Mouse (Mus musculus) CH12.LX (cell line): ENCODE measurements around the gene Pole2. TPM values are rescaled to one million over a fixed set of nuclear protein-coding genes. Genes with fewer than 3 reads are reported as not detected.
A peak's percentile ranks its signal among the peaks of the same experiment; 100 is the strongest.

Experiments
- DNase-seq: peaks from one replicate; pipeline ENCODE4 v3.0.0-alpha.2; 2013; ENCODE audit errors: extremely low read depth
- H3K27ac ChIP-seq: 2 replicates; pipeline ENCODE4 v1.5.1; 2012; ENCODE audit warnings: low read depth, mild to moderate bottlenecking, control low read depth, moderate library complexity; ENCODE audit not compliant: insufficient read depth
- H3K27me3 ChIP-seq: replicated peaks from 2 replicates; pipeline ENCODE3; 2012; ENCODE audit warnings: inconsistent platforms
- H3K36me3 ChIP-seq, 2 experiments: replicated peaks in 1 of 2; 2 replicates each; pipeline versions ENCODE3 to v1.6.1; 2012; ENCODE audit warnings: inconsistent platforms in 1 of 2, low read length in 1 of 2, mild to moderate bottlenecking in 1 of 2, mixed read lengths in 1 of 2, moderate library complexity in 1 of 2; ENCODE audit not compliant: control insufficient read depth in 1 of 2, insufficient read depth in 1 of 2
- H3K4me1 ChIP-seq, 2 experiments: 2 replicates each; pipeline ENCODE4 v1.6.1; 2012; ENCODE audit warnings: inconsistent platforms in 1 of 2, moderate library complexity in 1 of 2; ENCODE audit not compliant: insufficient read depth in 2 of 2, control insufficient read depth in 1 of 2
- H3K4me2 ChIP-seq: 2 replicates; pipeline ENCODE4 v1.6.1; 2012; ENCODE audit warnings: low read depth, mild to moderate bottlenecking, control low read depth; ENCODE audit not compliant: poor library complexity, insufficient read depth, severe bottlenecking
- H3K4me3 ChIP-seq, 3 experiments: fragments of 150-350 bp in 1 of 3; sonication (generic) in 1 of 3; replicated peaks in 1 of 3; 2 replicates each; pipeline versions ENCODE3 to v1.5.1; 2011 to 2012; ENCODE audit warnings: low read depth in 2 of 3, low read length in 2 of 3, mild to moderate bottlenecking in 2 of 3, moderate library complexity in 2 of 3, control low read depth in 1 of 3, improper control_type of control experiment in 1 of 3, inconsistent platforms in 1 of 3, mixed read lengths in 1 of 3; ENCODE audit not compliant: poor library complexity in 1 of 3
- H3K79me2 ChIP-seq: replicated peaks from 2 replicates; pipeline ENCODE4 v1.6.1; 2012; ENCODE audit warnings: mild to moderate bottlenecking, moderate library complexity; ENCODE audit not compliant: control insufficient read depth, poor library complexity, insufficient read depth, severe bottlenecking; ENCODE audit errors: extremely low read depth
- H3K9ac ChIP-seq: 2 replicates; pipeline ENCODE4 v1.6.1; 2012; ENCODE audit warnings: low read depth, mild to moderate bottlenecking, control low read depth, moderate library complexity; ENCODE audit not compliant: insufficient read depth
- H3K9me3 ChIP-seq: replicated peaks from 2 replicates; pipeline ENCODE3; 2012; ENCODE audit warnings: low read length, inconsistent platforms, mixed read lengths
- CHD1 ChIP-seq: IDR thresholded peaks from 2 replicates; pipeline ENCODE4 v1.6.1; 2012; ENCODE audit warnings: low read depth, low read length, improper control_type of control experiment, inconsistent platforms
- CHD2 ChIP-seq: IDR thresholded peaks from 2 replicates; pipeline ENCODE4 v1.6.1; 2011; ENCODE audit warnings: low read length, improper control_type of control experiment
- ELF1 ChIP-seq: IDR thresholded peaks from 2 replicates; pipeline ENCODE4 v1.6.1; 2014; ENCODE audit warnings: low read depth, mild to moderate bottlenecking, inconsistent platforms, low read length, improper control_type of control experiment
- ETS1 ChIP-seq: conservative IDR thresholded peaks from 2 replicates; pipeline ENCODE4 v1.6.1; 2012; ENCODE audit warnings: low read depth, mild to moderate bottlenecking, inconsistent platforms, low read length, improper control_type of control experiment, moderate library complexity
- HCFC1 ChIP-seq: IDR thresholded peaks from 2 replicates; pipeline ENCODE4 v1.6.1; 2012; ENCODE audit warnings: low read depth, mild to moderate bottlenecking, inconsistent platforms, low read length, improper control_type of control experiment
- IRF4 ChIP-seq: IDR thresholded peaks from 2 replicates; pipeline ENCODE4 v1.6.1; 2014; ENCODE audit warnings: low read depth, mild to moderate bottlenecking, inconsistent platforms, low read length, improper control_type of control experiment
- KAT2A ChIP-seq: IDR thresholded peaks from 2 replicates; pipeline ENCODE4 v1.6.1; 2012; ENCODE audit warnings: low read length, improper control_type of control experiment, inconsistent platforms; ENCODE audit not compliant: insufficient replicate concordance
- MAX ChIP-seq: IDR thresholded peaks from 2 replicates; pipeline ENCODE4 v1.6.1; 2011; ENCODE audit warnings: low read length, improper control_type of control experiment
- MAZ ChIP-seq: IDR thresholded peaks from 2 replicates; pipeline ENCODE4 v1.6.1; 2012; ENCODE audit warnings: low read depth, mild to moderate bottlenecking, inconsistent platforms, low read length, improper control_type of control experiment, moderate library complexity
- MEF2A ChIP-seq: IDR thresholded peaks from 2 replicates; pipeline ENCODE4 v1.6.1; 2014; ENCODE audit warnings: low read depth, mild to moderate bottlenecking, inconsistent platforms, low read length, improper control_type of control experiment, borderline replicate concordance
- MXI1 ChIP-seq: IDR thresholded peaks from 2 replicates; pipeline ENCODE4 v1.6.1; 2011; ENCODE audit warnings: mild to moderate bottlenecking, low read depth, low read length, improper control_type of control experiment
- NELFE ChIP-seq: IDR thresholded peaks from 2 replicates; pipeline ENCODE4 v1.6.1; 2011; ENCODE audit warnings: low read depth, low read length, improper control_type of control experiment
- PAX5 ChIP-seq: IDR thresholded peaks from 2 replicates; pipeline ENCODE4 v1.6.1; 2012; ENCODE audit warnings: low read length, inconsistent platforms, mixed read lengths
- RAD21 ChIP-seq: IDR thresholded peaks from 2 replicates; pipeline ENCODE4 v1.6.1; 2011; ENCODE audit warnings: low read depth, mild to moderate bottlenecking, low read length, improper control_type of control experiment, moderate library complexity
- RCOR1 ChIP-seq: conservative IDR thresholded peaks from 2 replicates; pipeline ENCODE4 v1.6.1; 2012; ENCODE audit warnings: low read depth, mild to moderate bottlenecking, inconsistent platforms, low read length, improper control_type of control experiment
- TBP ChIP-seq: conservative IDR thresholded peaks from 2 replicates; pipeline ENCODE4 v1.6.1; 2011; ENCODE audit warnings: low read depth, low read length, improper control_type of control experiment
- UBTF ChIP-seq: IDR thresholded peaks from 2 replicates; pipeline ENCODE4 v1.6.1; 2012; ENCODE audit warnings: low read depth, mild to moderate bottlenecking, inconsistent platforms, low read length, improper control_type of control experiment, moderate library complexity
- ZKSCAN1 ChIP-seq: IDR thresholded peaks from 2 replicates; pipeline ENCODE4 v1.6.1; 2012; ENCODE audit warnings: low read depth, inconsistent platforms, low read length, improper control_type of control experiment, borderline replicate concordance
- ZNF384 ChIP-seq: IDR thresholded peaks from 2 replicates; pipeline ENCODE4 v1.6.1; 2012; ENCODE audit warnings: low read depth, low read length, improper control_type of control experiment, inconsistent platforms
- dilution Hi-C: fragments of 300-500 bp; cut with MboI; formaldehyde crosslinking; loops from 2 replicates; pipeline ENCODE4 v1.14.3; 2020; ENCODE audit warnings: low sequenced_read_pairs; ENCODE audit not compliant: extremely low pct_unique_long_range_greater_than_20kb, extremely low pct_ligation_motif_present
- in situ Hi-C: fragments of 300-500 bp; cut with MboI; formaldehyde crosslinking; loops from 3 replicates; pipeline ENCODE4 v1.14.3; 2019; ENCODE audit warnings: low sequenced_read_pairs, low pct_ligation_motif_present, low pct_unique_long_range_greater_than_20kb, mixed read lengths
- polyA plus RNA-seq: library from polyadenylated mRNA; unstranded; fragments of >175 nt; gene quantifications from 2 replicates; pipeline ENCODE4 v1.2.1, GENCODE M21; 2012; ENCODE audit warnings: low read depth; ENCODE audit not compliant: insufficient read length
- total RNA-seq, 2 experiments: library from RNA; depleted of rRNA; stranded (reverse); fragments of 300-350 nt in 1 of 2; fragments of >200 nt in 1 of 2; gene quantifications; 2 replicates each; pipeline ENCODE4 v1.2.3; 2012 to 2014

Pole2 gene
- total and polyA plus RNA-seq, 3 experiments: 32.6 to 143 (median 37.1) TPM

DNA sequence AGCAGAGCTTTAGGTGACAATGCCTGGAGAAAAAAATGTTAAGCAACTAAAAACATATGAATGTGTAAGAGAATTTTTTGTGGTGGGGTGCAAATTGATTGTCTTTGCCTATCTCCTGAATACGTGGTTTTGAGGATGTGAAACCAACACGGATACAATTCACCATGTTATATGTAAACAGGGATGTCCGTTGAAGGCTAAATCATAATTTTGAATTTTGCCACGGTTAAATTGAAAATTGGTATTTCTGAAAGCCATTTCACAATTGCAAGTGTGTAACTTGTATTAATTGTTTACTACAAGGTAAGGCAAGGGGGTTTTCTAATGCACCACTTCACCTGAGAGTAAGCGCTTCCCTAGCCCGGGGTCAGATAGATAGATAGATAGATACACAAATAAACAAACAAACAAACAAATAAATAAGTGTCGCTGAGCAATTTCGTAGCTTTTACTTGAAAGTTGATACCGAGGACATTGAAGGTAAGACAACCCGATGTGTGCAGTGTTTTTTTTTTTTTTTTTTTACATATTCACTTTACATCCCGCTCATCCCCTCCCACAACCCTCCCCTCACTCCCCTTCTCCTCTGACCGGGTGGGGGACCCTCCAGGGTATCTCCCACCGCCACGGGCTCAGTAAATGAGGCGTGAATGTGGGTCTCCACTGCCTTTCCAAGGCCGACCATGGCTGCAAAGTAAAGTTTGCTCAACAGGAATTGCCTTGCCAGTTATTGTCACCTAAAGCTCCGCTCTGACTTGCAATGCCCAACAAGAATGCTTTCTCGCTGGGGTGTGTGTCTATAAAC is 60.1 kb downstream of the Pole2 start:
- Histone ChIP-seq H3K9me3 (no peaks in the 10 kb centered on the region), H3K36me3 (peaks cover 3 to 11% of the 10 kb centered on the region in 2 experiments), H3K4me2 (peak overlapping the region; percentile 79), H3K4me1 (peaks cover 3 to 20% of the 10 kb centered on the region in 2 experiments), H3K9ac (peak overlapping the region; percentile 90), H3K4me3 (peak overlapping the region; percentile 73 to 94 (median 88)), H3K27ac (no peak overlapping the region), H3K27me3 (peaks cover 2% of the 10 kb centered on the region), H3K79me2 (peaks cover 18% of the 10 kb centered on the region)
- TF ChIP-seq MAX: no peak
- 0 out of 2 replicates have a peak, but pooled peaks have one; percentile 24 for TF ChIP-seq MEF2A
- TF ChIP-seq MAZ: 0 out of 2 replicates have a peak, but pooled peaks have one; percentile 27
- TF ChIP-seq NELFE: 0 out of 2 replicates have a peak, but pooled peaks have one; percentile 17
- TF ChIP-seq MXI1: no peak; the same call in 1 of the 2 replicates
- no peak for TF ChIP-seq ZKSCAN1
- no peak for TF ChIP-seq KAT2A
- no peak for TF ChIP-seq CHD2
- TF ChIP-seq RAD21: no peak
- peak; percentile 66; the same call in 1 of the 2 replicates for TF ChIP-seq ZNF384
- no peak for TF ChIP-seq TBP
- peak; percentile 25; the same call in 1 of the 2 replicates for TF ChIP-seq IRF4
- TF ChIP-seq CHD1: no peak; the same call in 1 of the 2 replicates
- TF ChIP-seq UBTF: no peak
- no peak for TF ChIP-seq ELF1
- TF ChIP-seq PAX5: no peak
- TF ChIP-seq RCOR1: no peak
- no peak for TF ChIP-seq HCFC1
- no peak for TF ChIP-seq ETS1
- DNase-seq: no peak
- dilution Hi-C loops (no loop called here), in situ Hi-C loops (no loop called here)
